Mouse (Mus musculus) olfactory bulb, adult 2 months (tissue): ENCODE results near the gene Entpd5.

Experiments used
- CTCF ChIP-seq: fragments of 200-500 bp; IDR thresholded peaks from 2 replicates; pipeline ENCODE4 v1.5.1; 2012; ENCODE audit warnings: low read depth, mild to moderate bottlenecking, low read length, moderate library complexity; ENCODE audit not compliant: insufficient read depth
- POLR2A ChIP-seq: fragments of 200-500 bp; IDR thresholded peaks from 2 replicates; pipeline ENCODE4 v1.6.1; 2012; ENCODE audit warnings: mild to moderate bottlenecking, low read depth, low read length, moderate library complexity; ENCODE audit not compliant: insufficient read depth

DNA sequence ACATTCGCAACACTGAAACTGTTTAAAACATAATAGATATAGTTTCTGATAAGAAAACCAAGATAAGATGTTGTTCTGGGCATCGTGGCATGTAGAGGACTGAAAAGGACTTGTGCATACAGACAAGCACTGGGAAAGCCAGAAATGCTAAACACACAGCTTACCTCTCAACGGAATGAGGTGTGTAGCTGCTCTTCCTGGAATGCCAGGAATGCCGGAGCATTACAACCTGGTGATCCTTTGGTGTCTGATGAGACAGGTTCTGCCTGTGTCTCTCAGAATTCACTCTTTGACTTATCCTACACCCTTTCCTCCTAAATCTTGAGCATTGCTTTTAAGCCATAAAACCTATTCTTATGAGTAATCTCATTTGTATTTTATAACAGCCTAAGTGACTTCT lies 33.7 kb upstream of the Entpd5 start:
- TF ChIP-seq POLR2A: no peak
- TF ChIP-seq CTCF: no peak
